Mouse (Mus musculus) E14TG2a.4 (cell line): Measurements from ENCODE around the gene Adap2.

Experiments
- CTCF ChIP-seq: conservative IDR thresholded peaks from 2 replicates; pipeline ENCODE4 v1.5.1; 2014; ENCODE audit warnings: low read length
- NANOG ChIP-seq: IDR thresholded peaks from 2 replicates; pipeline ENCODE4 v1.6.1; 2014; ENCODE audit warnings: borderline replicate concordance, low read length, mixed read lengths

DNA sequence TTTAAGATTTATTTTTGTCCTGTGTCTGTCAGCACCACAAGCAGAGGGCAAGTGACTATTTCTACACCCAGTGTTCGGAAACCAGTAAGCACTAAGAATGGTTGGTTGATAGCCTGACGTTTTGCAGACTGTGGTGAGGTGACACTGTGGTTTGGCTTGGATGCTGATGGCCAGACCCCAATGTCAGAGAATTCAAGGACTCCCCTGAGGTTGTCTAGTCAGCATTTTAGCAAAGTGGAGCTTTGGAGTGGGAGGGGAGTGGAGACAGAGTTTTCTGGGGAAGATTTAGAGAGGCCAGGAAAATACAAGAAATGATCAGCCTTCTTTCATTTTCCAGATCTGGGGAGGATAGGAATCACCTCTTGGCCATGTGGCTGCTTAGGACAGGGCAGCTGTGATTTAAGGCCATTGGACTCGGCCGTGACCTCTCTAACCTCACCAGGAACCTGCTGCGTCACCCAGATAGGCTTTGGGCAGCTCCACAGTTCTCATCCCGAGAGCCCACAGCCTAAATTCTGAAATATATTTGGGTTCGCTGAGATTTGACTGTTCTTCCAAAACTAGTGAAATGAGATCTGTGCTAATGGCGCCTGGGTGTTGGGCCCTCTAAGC lies 4.4 kb upstream of the Adap2 start:
- TF ChIP-seq CTCF (no peak), NANOG (no peak)
